Mouse (Mus musculus) lung, postnatal 4 days (tissue): ENCODE results near the gene Gm8773.

Experiments used
- DNase-seq, 2 experiments: peaks; one replicate each; pipeline ENCODE4 v3.0.0; 2021

Gm8773 gene

DNA sequence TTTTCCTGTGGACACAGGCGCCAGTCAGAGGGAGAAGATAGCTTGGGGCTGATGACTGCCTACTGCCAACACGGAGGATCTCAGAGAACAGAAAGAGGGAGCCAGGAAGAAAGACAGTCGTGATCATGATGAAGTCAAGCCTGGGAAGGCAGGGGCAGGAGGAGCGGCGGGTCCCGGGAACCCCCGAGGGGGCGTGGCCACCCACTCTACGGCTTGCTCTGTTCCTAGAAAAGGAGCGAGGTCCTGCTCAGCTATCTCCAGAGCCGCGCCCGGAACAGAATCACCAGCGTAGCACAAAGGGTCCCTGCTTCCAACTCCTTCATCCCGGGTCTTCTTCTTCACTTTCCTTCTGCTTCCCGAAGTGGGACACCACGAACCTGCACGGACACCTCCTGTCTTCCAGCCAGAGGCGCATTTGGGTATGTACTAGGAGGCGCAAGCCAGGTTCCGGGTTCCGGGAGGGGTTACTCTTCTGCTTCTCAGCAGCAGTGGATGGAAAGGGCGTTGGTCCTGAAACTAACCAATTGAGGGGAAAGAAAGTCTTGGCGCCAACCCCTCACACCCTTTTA lies at the start of gene Gm8773:
TSS of gene Gm8773 (plus strand) at position 51 of the 569 bp plus-strand sequence.
- no peak for DNase-seq

DNA sequence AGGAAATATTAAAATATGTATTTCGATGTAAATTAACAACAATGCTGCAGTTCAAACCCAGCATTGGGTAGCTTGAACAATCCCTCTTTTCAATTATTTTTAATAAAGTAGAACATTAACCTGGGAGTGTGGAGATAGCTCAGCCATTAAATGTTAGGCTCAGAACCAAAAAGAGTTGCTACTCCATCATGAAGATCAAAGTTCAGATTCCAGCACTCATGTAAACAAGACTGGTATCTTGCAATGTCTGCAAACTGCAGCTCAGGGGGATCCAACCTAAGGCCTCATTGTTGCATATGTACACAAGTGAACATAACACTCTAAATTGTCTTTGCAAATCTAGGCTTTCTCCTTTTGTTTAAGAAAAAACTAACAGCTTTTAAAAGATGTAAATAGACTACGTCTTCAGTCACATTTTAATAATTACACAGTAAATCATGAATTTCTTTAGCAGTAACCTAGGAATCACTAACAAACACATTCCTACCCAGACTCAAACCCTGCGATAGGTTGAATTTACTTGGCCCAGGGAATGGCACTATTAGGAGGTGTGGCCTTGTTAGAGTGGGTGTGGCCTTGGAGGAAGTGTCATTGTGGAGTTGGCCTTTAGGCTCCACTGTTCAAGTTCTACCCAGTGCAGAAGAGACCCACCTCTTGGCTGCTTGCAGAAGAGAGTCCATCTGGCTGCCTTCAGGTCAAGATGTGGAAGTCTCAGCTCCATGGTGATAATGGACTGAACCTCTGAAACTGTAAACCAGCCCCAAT lies 39.8 kb upstream of the Gm8773 start:
- DNase-seq: no peak

DNA sequence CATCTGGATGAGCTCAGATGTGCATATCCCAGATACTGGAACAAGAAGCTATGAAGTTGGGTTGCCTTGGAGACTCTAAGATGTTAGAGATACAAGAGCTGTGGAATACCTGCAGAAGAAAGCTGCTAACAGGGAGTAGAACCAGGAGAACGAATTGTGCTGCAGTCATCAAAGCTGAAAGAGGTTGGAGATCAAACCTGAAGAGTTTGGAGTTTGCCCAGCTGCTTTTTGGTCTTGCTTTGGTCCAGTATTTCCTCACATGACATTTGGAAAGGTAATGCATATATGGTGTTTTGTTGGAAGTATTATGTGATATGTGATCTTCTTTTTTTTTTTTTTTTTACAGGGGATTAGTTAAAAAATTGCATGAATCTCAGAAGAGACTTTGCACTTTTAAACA lies 37.5 kb upstream of the Gm8773 start:
- no peak for DNase-seq

DNA sequence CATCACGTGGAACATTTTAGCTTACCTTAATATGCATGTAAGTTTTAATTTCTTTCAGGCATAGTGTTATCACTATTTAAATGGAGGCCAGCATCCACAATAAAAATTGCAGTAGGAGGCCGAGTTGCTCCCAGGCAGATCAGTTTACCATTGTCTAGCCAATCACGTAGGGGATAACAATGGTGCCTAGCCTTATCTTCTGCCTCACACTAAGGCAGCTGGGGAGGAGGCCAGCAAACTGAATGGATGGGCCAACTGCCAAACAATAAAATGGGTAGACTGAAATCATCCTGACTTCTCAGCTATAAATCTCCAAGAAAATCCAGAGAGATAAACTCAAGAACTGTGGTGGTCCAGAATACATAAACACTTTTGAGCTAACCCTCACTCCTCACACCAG lies 33.8 kb upstream of the Gm8773 start:
- no peak for DNase-seq

DNA sequence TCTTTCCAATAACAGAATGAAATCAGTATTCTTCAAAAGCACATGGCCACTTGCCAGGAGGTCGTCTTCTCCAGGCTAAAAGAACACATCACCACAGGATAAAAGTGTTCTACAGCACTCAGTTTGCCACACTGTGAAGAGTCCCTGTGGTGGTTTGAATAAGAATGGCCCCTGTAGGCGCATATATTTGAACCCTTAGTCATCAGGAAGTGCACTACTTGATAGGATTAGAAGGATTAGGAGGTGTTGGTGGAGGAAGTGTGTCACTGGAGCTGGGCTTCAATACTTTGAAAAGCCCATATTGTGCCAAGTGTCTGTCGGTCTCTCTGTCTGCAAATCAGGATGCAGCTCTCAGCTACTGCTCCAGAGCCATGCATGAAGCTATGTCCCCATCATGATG lies 33.2 kb upstream of the Gm8773 start:
- DNase-seq: no peak

DNA sequence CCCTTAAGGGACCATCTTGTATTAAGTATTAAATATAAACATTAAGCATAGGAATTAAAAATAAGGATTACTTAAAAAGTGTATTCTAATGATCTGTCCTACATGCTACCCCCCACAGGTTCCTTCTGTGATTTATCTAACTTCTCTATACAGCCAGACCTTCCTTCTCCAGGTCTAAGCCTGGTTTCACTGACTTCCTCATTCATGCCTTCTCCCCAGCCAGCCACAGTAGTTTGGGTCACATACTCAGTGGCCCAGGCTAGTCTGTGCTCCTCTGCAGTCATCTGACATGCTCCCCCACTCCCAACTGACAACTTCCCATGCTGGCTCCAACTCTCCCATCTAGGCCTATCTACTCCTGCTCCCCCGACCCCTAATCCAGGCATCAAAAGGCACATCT lies 22.5 kb upstream of the Gm8773 start:
- no peak for DNase-seq

DNA sequence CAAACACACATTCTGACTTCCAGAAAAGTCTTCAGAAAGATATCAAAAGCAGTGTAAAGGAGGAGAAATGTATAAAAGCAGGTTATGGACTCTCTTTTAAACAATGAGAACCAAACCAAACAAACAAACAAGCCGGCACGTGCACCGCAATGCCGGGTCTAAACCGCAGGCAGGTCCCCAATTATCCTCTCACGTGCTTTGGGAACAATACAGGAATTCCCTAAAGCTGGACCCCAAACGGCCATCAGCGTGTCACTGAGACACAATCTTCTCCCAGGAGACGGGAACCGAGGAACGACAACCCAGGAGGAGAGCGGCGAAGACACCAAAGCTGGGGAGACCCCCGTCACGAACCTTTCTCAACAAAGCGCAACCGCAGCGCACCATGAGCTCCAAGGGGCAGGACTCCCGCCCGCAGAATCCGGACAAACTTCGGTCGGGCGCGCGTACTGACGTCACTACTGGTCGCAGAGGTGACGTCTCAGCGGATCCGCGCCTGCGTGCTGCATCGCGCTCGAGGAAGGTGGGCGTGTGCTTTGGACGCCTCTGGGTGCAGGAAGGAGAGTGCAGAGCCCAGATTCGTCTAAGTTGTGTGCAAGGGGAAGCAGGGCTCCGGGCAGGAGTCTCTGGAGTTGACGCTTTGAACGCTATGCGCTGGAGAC lies 14.4 kb upstream of the Gm8773 start, which contains the start of gene Gtpbp10:
TSS of gene Gtpbp10 (minus strand) at position 460 of the 662 bp plus-strand sequence.
- DNase-seq: peak; percentile 95 to 96

DNA sequence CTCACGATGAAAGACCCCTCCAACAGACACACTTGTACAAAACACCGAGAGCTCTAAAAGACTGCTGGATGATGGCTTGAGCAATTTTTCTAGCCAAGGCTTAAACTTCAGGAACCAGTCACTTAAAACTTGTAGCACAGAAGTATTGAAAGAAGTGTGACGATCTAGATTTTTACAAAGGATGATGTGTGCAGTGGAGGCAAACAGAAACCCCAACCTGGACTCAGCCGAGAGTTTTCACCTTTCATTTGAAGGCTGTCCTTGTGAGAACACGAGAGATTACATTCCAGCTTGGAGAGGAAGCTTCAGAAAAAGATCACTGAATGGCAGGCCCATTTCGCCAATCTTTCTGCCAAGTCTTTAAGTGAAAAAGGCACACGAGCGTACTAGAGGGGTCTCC lies 13.8 kb upstream of the Gm8773 start:
- DNase-seq: no peak

DNA sequence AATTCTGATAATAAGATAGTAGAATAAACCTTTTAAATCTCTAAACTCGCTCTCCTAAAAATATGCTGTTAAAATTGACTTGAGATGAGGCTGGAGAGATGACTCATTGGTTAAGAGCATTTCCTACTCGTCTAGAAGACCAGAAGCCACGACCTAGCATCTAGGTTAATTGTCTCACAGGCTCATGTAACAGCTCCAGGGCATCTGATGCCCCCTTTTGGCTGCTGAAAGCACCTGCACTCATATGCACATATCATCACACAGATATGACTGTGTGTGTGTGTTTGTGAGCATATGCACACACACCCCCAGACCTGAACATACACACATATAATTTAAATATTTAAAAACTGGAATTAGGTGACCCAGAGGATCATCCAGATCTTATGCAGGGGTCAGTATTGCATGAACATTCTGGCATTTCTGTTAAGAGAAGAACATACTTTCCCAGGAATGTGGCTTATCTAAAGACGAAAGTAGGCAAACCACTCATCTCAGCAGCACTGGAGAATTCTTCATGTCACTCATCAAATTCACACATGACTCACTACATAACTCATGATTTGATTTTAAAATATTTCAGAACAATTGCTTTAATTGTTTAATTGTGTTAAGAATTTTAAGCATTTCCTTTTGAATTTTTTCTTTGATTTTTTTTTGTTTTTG lies 12.4 kb upstream of the Gm8773 start:
- DNase-seq: no peak

DNA sequence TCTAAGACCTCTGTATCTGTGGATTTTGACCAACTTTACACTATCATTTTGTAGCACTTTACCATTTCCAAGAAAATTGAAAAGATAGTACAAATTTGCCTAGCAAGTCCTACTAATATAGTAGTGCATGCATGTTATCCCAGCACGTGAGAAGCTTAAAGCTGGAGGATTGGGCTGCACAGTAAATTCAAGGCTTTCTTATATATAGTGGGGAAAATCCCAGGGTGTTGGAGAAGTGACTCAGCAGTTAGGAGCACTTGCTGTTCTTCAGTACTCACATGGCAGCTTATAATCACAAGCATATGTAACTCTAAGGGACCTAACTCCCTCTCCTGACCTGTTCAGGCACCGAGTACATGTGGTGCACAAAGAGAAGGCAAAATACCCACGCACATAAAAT lies 11.2 kb upstream of the Gm8773 start:
- DNase-seq: no peak

DNA sequence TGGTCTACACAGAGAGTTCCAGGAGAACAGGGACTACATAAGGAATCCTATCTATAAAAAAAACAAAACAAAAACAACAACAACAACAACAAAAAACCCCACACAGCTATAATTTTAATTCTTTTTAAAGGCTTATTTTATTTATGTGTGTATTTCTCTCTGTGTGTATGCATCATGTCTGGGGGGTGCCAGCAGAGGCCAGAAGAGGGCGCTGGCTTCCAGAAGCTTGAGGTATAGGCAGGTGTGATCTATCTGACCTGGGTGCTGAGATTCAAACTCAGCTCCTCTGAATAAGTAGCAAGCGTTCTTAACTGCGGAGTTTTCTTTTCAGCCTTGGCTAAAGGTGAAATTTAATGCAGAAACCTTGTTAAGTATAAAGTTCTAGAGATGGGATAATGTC lies 14.1 kb downstream of the Gm8773 start:
- no peak for DNase-seq

DNA sequence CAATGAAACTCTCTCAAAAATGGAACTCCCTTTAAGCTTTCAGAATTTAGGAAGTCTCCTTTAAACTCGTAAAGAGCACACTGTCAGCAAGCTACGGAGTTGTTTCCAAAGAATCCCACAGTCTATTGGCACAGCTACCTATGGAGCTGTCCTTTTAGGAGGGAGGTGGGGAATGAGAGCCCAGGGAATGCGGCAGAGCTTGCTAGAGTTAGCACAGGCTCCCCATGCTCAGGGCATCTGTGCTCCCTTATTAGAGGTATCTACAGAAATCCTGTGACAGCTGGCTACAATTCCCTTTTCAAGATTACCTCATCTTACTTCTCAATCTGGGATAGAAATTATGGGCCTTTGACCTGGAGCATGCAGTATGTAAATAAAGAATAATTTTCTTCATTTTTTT lies 36.9 kb downstream of the Gm8773 start:
- no peak for DNase-seq

DNA sequence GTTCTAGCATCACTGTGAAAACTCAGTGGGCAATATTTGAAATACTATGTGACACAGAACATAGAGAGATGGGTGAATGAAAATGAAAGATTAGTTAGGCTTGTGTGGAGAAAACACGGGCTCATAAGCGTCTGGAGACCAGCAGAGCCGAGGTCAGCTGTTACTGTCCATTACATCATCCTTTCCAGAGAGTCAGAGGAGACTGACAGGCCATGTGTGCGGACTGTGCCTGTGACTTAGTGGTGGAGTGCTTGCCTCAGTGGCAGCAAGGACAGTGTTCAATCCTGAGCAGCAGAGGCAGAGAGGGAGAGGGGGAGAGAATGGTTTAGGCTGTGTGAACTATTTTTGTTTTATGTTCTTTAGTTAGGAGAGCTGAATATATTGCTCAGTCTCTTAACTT lies 44.7 kb downstream of the Gm8773 start:
- DNase-seq: no peak

DNA sequence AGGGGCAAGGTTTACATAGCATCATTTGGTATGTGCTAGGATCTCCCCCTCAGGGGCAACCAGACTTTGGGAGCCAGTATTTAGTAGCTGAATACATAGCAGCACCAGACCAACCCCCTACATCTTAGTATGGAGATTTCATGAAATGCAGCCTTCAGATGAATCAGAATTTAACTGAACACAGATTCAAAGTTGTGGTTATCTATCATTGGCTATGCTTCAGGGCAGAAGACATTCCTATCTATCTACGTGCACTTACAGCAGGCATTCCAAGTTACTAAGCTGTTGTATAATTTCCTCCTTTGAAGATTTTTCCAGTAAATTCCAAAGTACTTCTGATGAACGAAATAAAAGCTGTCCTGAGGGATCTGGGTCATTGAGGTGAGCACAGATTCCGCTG lies 51.9 kb downstream of the Gm8773 start:
- DNase-seq: no peak
